In the genomic region with DNA sequence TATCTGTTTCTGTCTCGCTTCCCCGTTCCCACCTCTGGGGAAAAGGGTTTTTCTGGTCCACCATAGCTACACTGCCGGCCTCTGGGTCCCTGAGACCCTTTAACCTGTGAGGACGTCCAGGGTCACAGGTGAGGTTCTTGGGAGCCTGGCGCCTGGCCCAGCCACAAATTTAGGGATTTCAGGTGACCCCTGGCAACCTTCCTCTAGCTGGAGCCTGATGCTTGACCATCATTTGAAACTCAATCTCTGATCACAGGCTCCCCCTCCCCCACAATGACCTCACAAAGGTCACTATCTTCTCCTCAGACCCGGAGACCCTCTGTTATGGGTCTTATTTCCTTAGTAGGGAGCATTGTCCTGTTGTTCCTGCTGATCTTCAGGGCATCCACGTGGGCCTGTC, we compare ENCODE assay signal across 8 mouse cellular contexts. TPM values are rescaled to one million over a fixed set of nuclear protein-coding genes. Genes with fewer than 3 reads are reported as not detected.
DNase-seq lines count a peak whose midpoint lies in the region; ATAC-seq and TF ChIP-seq lines count a peak whose summit lies in the region.

No protein-coding gene starts in this region.

- 40% methylated on average over 7 of the region's 7 CpGs for WGBS in kidney, postnatal 0 days
- 53% methylated on average over 7 of the region's 7 CpGs for WGBS in embryonic facial prominence, embryonic 13.5 days
- 75% methylated on average over 7 of the region's 7 CpGs for WGBS in hindbrain, embryonic 14.5 days

- H3ac ChIP-seq in myocyte (ENCODE audit: control insufficient read depth, insufficient read length), result no peak overlapping the region

- no peaks in the 10 kb centered on the region for H3K27me3 ChIP-seq in kidney, postnatal 0 days (ENCODE audit: insufficient read depth, low read length)
- no peaks in the 10 kb centered on the region for H3K27me3 ChIP-seq in embryonic facial prominence, embryonic 13.5 days
- no peaks in the 10 kb centered on the region for H3K27me3 ChIP-seq in hindbrain, embryonic 14.5 days (ENCODE audit: control insufficient read depth, insufficient read depth, low read length)
- no peaks in the 10 kb centered on the region for H3K27me3 ChIP-seq in myocyte (ENCODE audit: control insufficient read depth, insufficient read depth, insufficient read length)

- TF ChIP-seq CTCF in kidney, postnatal 0 days (IDR thresholded peaks at IDR 0.05; ENCODE audit: low read depth), result no peak

- no peak overlapping the region for H3K27ac ChIP-seq in kidney, postnatal 0 days
- no peak overlapping the region for H3K27ac ChIP-seq in embryonic facial prominence, embryonic 13.5 days
- H3K27ac ChIP-seq in hindbrain, embryonic 14.5 days, result no peak overlapping the region

- no peak for TF ChIP-seq POLR2A in myocyte (IDR thresholded peaks at IDR 0.05; ENCODE audit: insufficient read length, low read depth)

- H3K36me3 ChIP-seq in kidney, postnatal 0 days (ENCODE audit: insufficient read depth, low read length), result no peaks in the 10 kb centered on the region
- peaks cover 46% of the 10 kb centered on the region for H3K36me3 ChIP-seq in embryonic facial prominence, embryonic 13.5 days
- peaks cover 22% of the 10 kb centered on the region; the same call in 1 of the 2 replicates for H3K36me3 ChIP-seq in hindbrain, embryonic 14.5 days (replicated peaks; ENCODE audit: control insufficient read depth, insufficient read depth)
- peaks cover 29% of the 10 kb centered on the region for H3K36me3 ChIP-seq in myocyte (ENCODE audit: control insufficient read depth, insufficient read depth)

- peaks cover 34% of the 10 kb centered on the region for H3K4me1 ChIP-seq in kidney, postnatal 0 days (replicated peaks; ENCODE audit: insufficient read depth, low read length)
- peaks cover 63% of the 10 kb centered on the region for H3K4me1 ChIP-seq in embryonic facial prominence, embryonic 13.5 days
- peaks cover 51% of the 10 kb centered on the region for H3K4me1 ChIP-seq in hindbrain, embryonic 14.5 days (replicated peaks; ENCODE audit: control insufficient read depth, insufficient read depth, low read length)

- peak overlapping the region; percentile 86; the same call in 1 of the 2 replicates for H3K9ac ChIP-seq in kidney, postnatal 0 days (ENCODE audit: low read depth, low read length)
- H3K9ac ChIP-seq in embryonic facial prominence, embryonic 13.5 days, result peak overlapping the region; percentile 93; the same call in 1 of the 2 replicates
- peak overlapping the region; percentile 98 for H3K9ac ChIP-seq in hindbrain, embryonic 14.5 days

- peak overlapping the region; percentile 94 for H3K4me2 ChIP-seq in kidney, postnatal 0 days (ENCODE audit: low read length)
- peak overlapping the region; percentile 87 for H3K4me2 ChIP-seq in embryonic facial prominence, embryonic 13.5 days
- peak overlapping the region; percentile 73 for H3K4me2 ChIP-seq in hindbrain, embryonic 14.5 days (replicated peaks)
- peak overlapping the region; percentile 78 for H3K4me2 ChIP-seq in myocyte (ENCODE audit: low read depth)

- H3K79me2 ChIP-seq in myocyte (ENCODE audit: control insufficient read depth, insufficient read depth), result peaks cover 93% of the 10 kb centered on the region

- 0 out of 2 replicates have a peak overlapping the region, but pooled peaks have one; percentile 82 for H3K4me3 ChIP-seq in kidney, postnatal 0 days (replicated peaks; ENCODE audit: low read depth, low read length)
- H3K4me3 ChIP-seq in embryonic facial prominence, embryonic 13.5 days, result peak overlapping the region; percentile 87
- H3K4me3 ChIP-seq in hindbrain, embryonic 14.5 days (replicated peaks; ENCODE audit: low read length), result peak overlapping the region; percentile 83
- no peak overlapping the region for H3K4me3 ChIP-seq in myocyte

- no peak for DNase-seq in kidney, postnatal 0 days (ENCODE audit: low spot score)
- no peak for DNase-seq in kidney, adult 9 months
- no peak for DNase-seq in hindbrain, embryonic 14.5 days (ENCODE audit: low spot score)
- no peak for DNase-seq in urinary bladder, postnatal 36 days (ENCODE audit: low spot score in 2 of 2)
- no peak for DNase-seq in right cerebral cortex, postnatal 36 days (ENCODE audit: low spot score in 2 of 2)

- no peaks in the 10 kb centered on the region for H3K9me3 ChIP-seq in kidney, postnatal 0 days (replicated peaks; ENCODE audit: low read length)
- no peaks in the 10 kb centered on the region for H3K9me3 ChIP-seq in embryonic facial prominence, embryonic 13.5 days
- no peaks in the 10 kb centered on the region for H3K9me3 ChIP-seq in hindbrain, embryonic 14.5 days (ENCODE audit: control insufficient read depth, low read length)

- no peak for ATAC-seq in kidney, postnatal 0 days (replicated peaks; ENCODE audit: low FRiP score, low read depth)
- no peak for ATAC-seq in embryonic facial prominence, embryonic 13.5 days (ENCODE audit: insufficient number of reproducible peaks, insufficient read depth, low FRiP score, low TSS enrichment, low read depth)
- ATAC-seq in hindbrain, embryonic 14.5 days (ENCODE audit: low FRiP score), result no peak
- ATAC-seq in frontal cortex, adult (ENCODE audit: low TSS enrichment), result no peak

TF ChIP-seq in myocyte, 11 proteins besides CTCF, POLR2A, EP300 and RAD21:
- TF ChIP-seq CEBPB (IDR thresholded peaks at IDR 0.05; ENCODE audit: insufficient read depth, poor library complexity, severe bottlenecking) (no peak), POLR2AphosphoS2 (IDR thresholded peaks at IDR 0.05; ENCODE audit: insufficient read length, low read depth) (no peak), MAX (IDR thresholded peaks at IDR 0.05; ENCODE audit: low read depth) (no peak), TCF3 (IDR thresholded peaks at IDR 0.05; ENCODE audit: insufficient read length, low read depth) (no peak), REST (IDR thresholded peaks at IDR 0.05; ENCODE audit: insufficient read depth, insufficient read length) (no peak), SRF (IDR thresholded peaks at IDR 0.05; ENCODE audit: control insufficient read depth, insufficient read length, low read depth) (no peak), MYOD1 (IDR thresholded peaks at IDR 0.05; ENCODE audit: control insufficient read depth in 1 of 3, insufficient read length in 2 of 3, low read depth in 2 of 3) (no peak), TCF12 (IDR thresholded peaks at IDR 0.05; ENCODE audit: insufficient read depth, poor library complexity, severe bottlenecking) (no peak), E2F4 (IDR thresholded peaks at IDR 0.05; ENCODE audit: insufficient read depth) (no peak), USF1 (IDR thresholded peaks at IDR 0.05; ENCODE audit: low read depth) (no peak), MYOG (IDR thresholded peaks at IDR 0.05; ENCODE audit: control insufficient read depth in 1 of 3, insufficient read depth in 1 of 3, insufficient read length in 2 of 3, low read depth in 2 of 3) (no peak)

RNA-seq across cellular contexts. Expression of a gene that starts 3.8 kb away (rescaled TPM):
- polyA plus RNA-seq in kidney, postnatal 0 days (2015; fragmentation: Nextera tagmentation; extraction: Ambion mirVana), result 14.4 and 18.5 TPM in 2 replicates
- polyA plus RNA-seq in embryonic facial prominence, embryonic 13.5 days (2015; fragmentation: Nextera tagmentation; extraction: Ambion mirVana), result 51.9 and 52.6 TPM in 2 replicates
- polyA plus RNA-seq in hindbrain, embryonic 14.5 days (2014; fragmentation: Nextera tagmentation; extraction: Ambion mirVana), result 13.0 and 18.7 TPM in 2 replicates
- polyA plus RNA-seq in myocyte (2012; fragmentation: generic; extraction: Trizol), result 5.2 TPM

RNA-seq across cellular contexts. Expression of a gene that starts 24.3 kb away (rescaled TPM):
- polyA plus RNA-seq in kidney, postnatal 0 days (2015; fragmentation: Nextera tagmentation; extraction: Ambion mirVana), result 0.28 and 0.41 TPM in 2 replicates
- 1.3 and 1.6 TPM in 2 replicates for polyA plus RNA-seq in embryonic facial prominence, embryonic 13.5 days (2015; fragmentation: Nextera tagmentation; extraction: Ambion mirVana)
- polyA plus RNA-seq in hindbrain, embryonic 14.5 days (2014; fragmentation: Nextera tagmentation; extraction: Ambion mirVana), result 0.95 and 1.8 TPM in 2 replicates
- polyA plus RNA-seq in myocyte (2012; fragmentation: generic; extraction: Trizol), result 4.0 TPM

RNA-seq across cellular contexts. Expression of a gene that starts 53.0 kb away (rescaled TPM):
- 0.39 and 0.83 TPM in 2 replicates for polyA plus RNA-seq in kidney, postnatal 0 days (2015; fragmentation: Nextera tagmentation; extraction: Ambion mirVana)
- 0.19 TPM in 1 of 2 replicates, not detected in the other for polyA plus RNA-seq in embryonic facial prominence, embryonic 13.5 days (2015; fragmentation: Nextera tagmentation; extraction: Ambion mirVana)
- polyA plus RNA-seq in hindbrain, embryonic 14.5 days (2014; fragmentation: Nextera tagmentation; extraction: Ambion mirVana), result not detected in 2 replicates
- polyA plus RNA-seq in myocyte (2012; fragmentation: generic; extraction: Trizol), result not detected

RNA-seq across cellular contexts. Expression of a gene that starts 56.9 kb away (rescaled TPM):
- polyA plus RNA-seq in kidney, postnatal 0 days (2015; fragmentation: Nextera tagmentation; extraction: Ambion mirVana), result 0.37 and 0.80 TPM in 2 replicates
- polyA plus RNA-seq in embryonic facial prominence, embryonic 13.5 days (2015; fragmentation: Nextera tagmentation; extraction: Ambion mirVana), result not detected in 2 replicates
- polyA plus RNA-seq in hindbrain, embryonic 14.5 days (2014; fragmentation: Nextera tagmentation; extraction: Ambion mirVana), result 0.21 and 0.37 TPM in 2 replicates
- not detected for polyA plus RNA-seq in myocyte (2012; fragmentation: generic; extraction: Trizol)

RNA-seq across cellular contexts. Expression of a gene that starts 56.9 kb away (rescaled TPM):
- not detected in 2 replicates for polyA plus RNA-seq in kidney, postnatal 0 days (2015; fragmentation: Nextera tagmentation; extraction: Ambion mirVana)
- polyA plus RNA-seq in embryonic facial prominence, embryonic 13.5 days (2015; fragmentation: Nextera tagmentation; extraction: Ambion mirVana), result not detected in 2 replicates
- polyA plus RNA-seq in hindbrain, embryonic 14.5 days (2014; fragmentation: Nextera tagmentation; extraction: Ambion mirVana), result not detected in 2 replicates
- not detected for polyA plus RNA-seq in myocyte (2012; fragmentation: generic; extraction: Trizol)
